Mouse (Mus musculus) lung, embryonic 16.5 days (tissue): ENCODE data around the gene Rab15. TPM values are rescaled to one million over a fixed set of nuclear protein-coding genes. Genes with fewer than 3 reads are reported as not detected.
A peak's percentile ranks its signal among the peaks of the same experiment; 100 is the strongest.
"Not testable (repeated sequence)": the region's sequence is repeated elsewhere in the genome, so short reads cannot be mapped to it uniquely, and the experiment has no call there.

Source experiments
- ATAC-seq: fragments of 200-750 bp; cut with Nextera tagmentation; 2 replicates; pipeline ENCODE4 v1.8.0; 2017; ENCODE audit warnings: low read depth, mild to moderate bottlenecking, moderate library complexity
- H3K27ac ChIP-seq: fragments of 300-500 bp; sonication (generic); 2 replicates; pipeline ENCODE4 v1.5.1; 2014; ENCODE audit warnings: mild to moderate bottlenecking, control low read depth, low read length
- H3K27me3 ChIP-seq: fragments of 300-500 bp; sonication (generic); 2 replicates; pipeline ENCODE4 v1.6.1; 2014; ENCODE audit warnings: low read depth, low read length, mixed read lengths; ENCODE audit not compliant: control insufficient read depth, insufficient read depth
- H3K36me3 ChIP-seq: fragments of 300-500 bp; sonication (generic); 2 replicates; pipeline ENCODE4 v1.6.1; 2014; ENCODE audit warnings: low read length; ENCODE audit not compliant: control insufficient read depth, insufficient read depth
- H3K4me1 ChIP-seq: fragments of 300-500 bp; sonication (generic); replicated peaks from 2 replicates; pipeline ENCODE4 v1.6.1; 2014; ENCODE audit warnings: low read length, mixed read lengths; ENCODE audit not compliant: control insufficient read depth, insufficient read depth
- H3K4me2 ChIP-seq: fragments of 300-500 bp; sonication (generic); 2 replicates; pipeline ENCODE4 v1.6.1; 2014; ENCODE audit warnings: low read depth, low read length, control low read depth
- H3K4me3 ChIP-seq: fragments of 300-500 bp; sonication (generic); 2 replicates; pipeline ENCODE4 v1.5.1; 2014; ENCODE audit warnings: mild to moderate bottlenecking, low read length, control low read depth
- H3K9ac ChIP-seq: fragments of 300-500 bp; sonication (generic); 2 replicates; pipeline ENCODE4 v1.6.1; 2014; ENCODE audit warnings: low read length, control low read depth
- H3K9me3 ChIP-seq: fragments of 300-500 bp; sonication (generic); 2 replicates; pipeline ENCODE4 v1.6.1; 2016; ENCODE audit warnings: low read length; ENCODE audit not compliant: control insufficient read depth
- WGBS: fragments of 180-500 bp; shearing (Covaris S2); extraction: QIAGEN DNeasy Blood & Tissue Kit; methylation state at CpG from one replicate; pipeline ENCODE4 v1.1.7; 2014; 5-methylcytosine and 5-hydroxymethylcytosine counted together
- polyA plus RNA-seq: library from polyadenylated mRNA; unstranded; fragments of >200 nt; fragmentation: Nextera tagmentation; extraction: Ambion mirVana; gene quantifications from 2 replicates; pipeline ENCODE4 v1.2.1, GENCODE M21; 2015

The Rab15 gene
- polyA plus RNA-seq, 1 experiment from 2014 or later, result 35.8 TPM

DNA sequence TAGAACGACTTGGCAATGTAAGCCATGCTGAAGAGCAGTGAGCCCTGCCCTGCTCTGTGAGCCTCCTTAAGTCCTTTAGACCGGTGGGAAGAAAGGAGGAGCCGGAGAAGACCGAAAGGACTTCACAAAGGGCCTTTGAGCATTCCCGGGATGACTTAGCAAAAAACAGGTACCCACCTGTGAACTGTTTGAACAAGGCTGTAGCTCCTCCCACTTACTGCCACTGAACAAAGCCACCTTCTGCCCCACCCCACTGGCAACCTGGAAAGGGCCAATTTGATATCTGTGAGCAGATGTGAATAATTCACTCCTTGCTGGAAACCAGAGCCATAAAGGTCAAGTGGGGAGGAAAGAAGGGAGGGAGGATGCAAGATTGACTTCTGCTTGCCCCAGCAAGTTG is 27.4 kb downstream of the Rab15 start, which contains the start of gene Gpx2:
Gpx2 (minus strand) TSS at position 205 of the 400 bp plus-strand sequence.
- Histone ChIP-seq H3K27ac (no peak within 1 kb of the TSS; the same call in 1 of the 2 replicates), H3K4me2 (peak within 1 kb of the TSS; percentile 23; the same call in 1 of the 2 replicates), H3K27me3 (no peaks in the 10 kb centered on the region), H3K9ac (no peak within 1 kb of the TSS), H3K36me3 (no peaks in the 10 kb centered on the region), H3K4me1 (peaks cover 8% of the 10 kb centered on the region), H3K9me3 (no peaks in the 10 kb centered on the region), H3K4me3 (no peak within 1 kb of the TSS)
- ATAC-seq, result 0 out of 2 replicates have a peak, but pooled peaks have one; percentile 46
- WGBS, result 54% methylated on average over 5 of the region's 5 CpGs

DNA sequence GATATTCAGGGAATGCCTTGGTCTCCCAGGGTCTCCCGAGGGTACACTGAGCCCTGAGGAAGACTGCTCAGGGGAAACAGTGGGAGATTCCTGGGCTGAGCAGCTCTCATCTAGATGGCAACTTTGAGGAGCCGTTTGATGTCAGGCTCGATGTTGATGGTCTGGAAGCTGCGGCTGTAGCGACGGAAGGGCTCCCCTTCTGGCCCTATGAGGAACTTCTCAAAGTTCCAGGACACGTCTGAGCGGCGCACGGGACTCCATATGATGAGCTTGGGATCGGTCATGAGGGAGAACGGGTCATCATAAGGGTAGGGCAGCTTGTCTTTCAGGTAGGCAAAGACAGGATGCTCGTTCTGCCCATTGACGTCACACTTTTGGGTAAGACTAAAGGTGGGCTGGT is 30.2 kb downstream of the Rab15 start:
- not testable (repeated sequence) for ATAC-seq

DNA sequence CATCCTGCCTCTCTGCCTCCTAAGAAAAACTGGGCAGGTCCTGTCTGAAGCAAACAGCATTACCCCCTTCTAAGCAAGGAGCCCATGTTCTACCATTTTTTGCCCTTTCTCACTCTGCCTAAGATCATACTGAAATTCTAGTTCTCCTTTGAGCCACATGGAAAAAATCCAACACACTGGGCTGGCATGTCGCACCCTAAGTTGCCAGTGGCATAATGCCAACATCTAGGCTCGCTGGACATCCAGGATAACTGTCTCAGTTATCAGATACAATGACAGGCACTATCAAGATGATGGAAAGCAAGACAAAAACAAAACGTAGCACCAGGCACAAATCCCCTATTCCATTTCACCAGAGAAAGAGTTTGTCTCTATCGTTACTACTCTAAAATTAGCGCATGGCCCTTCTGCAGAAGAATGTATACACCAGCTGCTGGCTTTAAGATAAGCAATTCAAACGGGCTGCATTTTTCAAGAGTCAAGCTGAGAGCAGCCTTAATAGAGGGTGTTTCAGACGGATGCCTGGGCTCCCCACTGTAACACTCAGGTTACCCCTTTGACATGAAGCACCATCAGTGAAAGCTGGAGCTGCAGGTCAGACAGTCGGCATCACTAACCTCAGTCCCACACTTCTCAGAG is 32.1 kb downstream of the Rab15 start:
- peak overlapping the region; percentile 4; the same call in 1 of the 2 replicates for H3K27ac ChIP-seq
- H3K4me3 ChIP-seq, result no peak overlapping the region
- peak; percentile 69 for ATAC-seq
- no peaks in the 10 kb centered on the region for H3K36me3 ChIP-seq
- H3K9ac ChIP-seq, result no peak overlapping the region
- no peaks in the 10 kb centered on the region for H3K9me3 ChIP-seq
- WGBS, result 4% methylated on average over 8 of the region's 8 CpGs
- H3K4me2 ChIP-seq, result no peak overlapping the region; the same call in 1 of the 2 replicates
- H3K4me1 ChIP-seq, result peaks cover 12% of the 10 kb centered on the region
- H3K27me3 ChIP-seq, result no peaks in the 10 kb centered on the region

More for the DNA sequence above, 30.2 kb downstream of the Rab15 start:
- not testable (repeated sequence) for H3K27me3 ChIP-seq, H3K27ac ChIP-seq, H3K4me3 ChIP-seq, H3K36me3 ChIP-seq, H3K4me2 ChIP-seq, H3K9ac ChIP-seq, H3K9me3 ChIP-seq
- WGBS, result 43% methylated on average over 14 of the region's 14 CpGs
- H3K4me1 ChIP-seq, result peaks cover 12% of the 10 kb centered on the region

DNA sequence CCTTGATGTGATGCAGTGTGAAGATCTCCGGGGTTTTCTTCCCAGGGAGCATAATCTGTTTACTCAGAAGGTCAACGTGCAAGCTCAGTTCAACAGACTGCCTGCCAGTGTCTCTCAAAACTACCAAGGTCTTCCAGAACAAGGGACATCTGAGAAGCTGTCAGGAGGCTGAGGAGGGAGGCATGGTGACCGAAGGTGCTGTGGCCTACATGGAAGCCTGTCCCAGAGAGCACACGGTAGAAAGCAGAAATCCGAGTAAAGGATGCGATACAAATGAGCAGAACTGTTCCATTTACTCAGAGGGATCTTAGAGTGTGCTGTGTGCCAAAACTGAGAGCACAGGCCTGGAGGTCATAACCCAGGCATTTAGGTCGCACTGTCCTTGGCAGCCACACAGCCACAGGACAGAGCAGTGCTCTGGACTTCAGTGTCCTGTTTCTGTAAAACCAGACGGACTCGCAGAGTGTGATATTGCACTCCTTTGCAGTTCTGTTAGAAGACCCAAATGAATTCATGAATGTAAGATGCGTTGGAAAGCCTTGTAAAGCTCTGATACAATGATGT is 38.6 kb downstream of the Rab15 start:
- Histone ChIP-seq H3K36me3 (no peaks in the 10 kb centered on the region), H3K27me3 (no peaks in the 10 kb centered on the region), H3K4me1 (no peaks in the 10 kb centered on the region), H3K4me2 (no peak overlapping the region), H3K4me3 (no peak overlapping the region), H3K9me3 (no peaks in the 10 kb centered on the region), H3K27ac (no peak overlapping the region), H3K9ac (no peak overlapping the region)
- WGBS, result 52% methylated on average over 10 of the region's 10 CpGs
- no peak for ATAC-seq

DNA sequence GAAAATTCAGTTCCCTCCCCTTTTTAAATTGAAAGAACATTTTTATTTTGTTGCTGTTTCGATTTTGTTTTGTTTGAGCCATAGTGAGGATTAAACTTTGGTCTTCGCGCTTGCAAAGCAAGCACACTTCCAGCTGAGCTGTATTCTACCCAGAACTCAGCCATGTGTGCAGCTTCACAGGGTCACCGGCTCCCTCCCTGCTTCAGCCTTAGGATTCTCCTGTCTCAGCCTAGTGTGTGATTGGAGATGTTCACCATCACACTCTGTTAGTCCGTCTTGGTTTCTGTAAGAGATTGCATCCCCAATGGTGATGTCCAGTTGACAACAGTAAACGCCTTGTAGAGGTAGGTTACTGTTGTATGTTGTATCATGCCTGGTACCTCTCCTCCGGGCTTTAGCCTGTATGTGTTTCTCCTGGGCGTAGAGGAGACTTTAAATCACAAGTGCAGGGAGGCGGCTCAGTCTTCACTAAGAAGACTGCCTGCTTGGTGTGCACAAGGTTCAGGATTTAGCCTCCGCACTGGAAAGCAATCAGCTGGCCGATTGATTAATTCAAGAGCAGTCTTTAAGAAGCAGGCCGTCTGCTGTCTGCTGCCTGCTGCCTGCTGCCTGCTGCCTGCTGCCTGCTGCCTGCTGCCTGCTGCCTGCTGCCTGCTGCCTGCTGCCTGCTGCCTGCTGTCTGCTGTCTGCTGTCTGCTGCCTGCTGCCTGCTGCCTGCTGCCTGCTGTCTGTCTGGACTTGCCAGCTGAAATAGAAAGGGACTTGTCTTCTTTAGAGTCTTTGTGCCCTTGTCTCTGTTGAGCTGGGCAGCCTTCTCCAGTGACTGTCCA is 41.9 kb downstream of the Rab15 start:
- no peaks in the 10 kb centered on the region for H3K27me3 ChIP-seq
- WGBS, result 75% methylated on average over 12 of the region's 12 CpGs
- no peak overlapping the region for H3K4me3 ChIP-seq
- no peaks in the 10 kb centered on the region for H3K4me1 ChIP-seq
- H3K9me3 ChIP-seq, result no peaks in the 10 kb centered on the region
- peaks cover 4% of the 10 kb centered on the region; the same call in 1 of the 2 replicates for H3K36me3 ChIP-seq
- H3K9ac ChIP-seq, result no peak overlapping the region
- no peak overlapping the region for H3K4me2 ChIP-seq
- H3K27ac ChIP-seq, result no peak overlapping the region
- ATAC-seq, result no peak

DNA sequence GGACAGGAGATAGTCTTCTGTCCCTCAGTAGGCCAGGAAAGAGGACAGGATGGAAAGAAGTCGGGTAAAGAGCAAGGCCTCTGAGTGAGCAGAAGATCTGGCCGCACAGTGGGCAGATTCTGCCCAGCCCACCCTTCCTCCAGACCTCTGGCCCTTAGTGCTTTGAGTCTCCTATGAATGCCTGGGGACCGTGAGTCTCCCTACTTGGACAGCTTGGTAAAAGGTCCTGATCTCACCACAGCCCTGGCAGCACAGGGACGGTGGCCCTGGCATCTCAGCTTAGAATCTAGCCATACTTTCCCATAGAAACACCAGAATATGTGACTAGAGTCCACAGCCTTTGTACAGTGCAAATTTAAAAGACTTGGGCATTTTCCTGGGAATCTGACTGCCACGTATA is 42.8 kb downstream of the Rab15 start:
- Histone ChIP-seq H3K4me1 (no peaks in the 10 kb centered on the region), H3K27ac (no peak overlapping the region)
- 85% methylated on average over 5 of the region's 5 CpGs for WGBS

DNA sequence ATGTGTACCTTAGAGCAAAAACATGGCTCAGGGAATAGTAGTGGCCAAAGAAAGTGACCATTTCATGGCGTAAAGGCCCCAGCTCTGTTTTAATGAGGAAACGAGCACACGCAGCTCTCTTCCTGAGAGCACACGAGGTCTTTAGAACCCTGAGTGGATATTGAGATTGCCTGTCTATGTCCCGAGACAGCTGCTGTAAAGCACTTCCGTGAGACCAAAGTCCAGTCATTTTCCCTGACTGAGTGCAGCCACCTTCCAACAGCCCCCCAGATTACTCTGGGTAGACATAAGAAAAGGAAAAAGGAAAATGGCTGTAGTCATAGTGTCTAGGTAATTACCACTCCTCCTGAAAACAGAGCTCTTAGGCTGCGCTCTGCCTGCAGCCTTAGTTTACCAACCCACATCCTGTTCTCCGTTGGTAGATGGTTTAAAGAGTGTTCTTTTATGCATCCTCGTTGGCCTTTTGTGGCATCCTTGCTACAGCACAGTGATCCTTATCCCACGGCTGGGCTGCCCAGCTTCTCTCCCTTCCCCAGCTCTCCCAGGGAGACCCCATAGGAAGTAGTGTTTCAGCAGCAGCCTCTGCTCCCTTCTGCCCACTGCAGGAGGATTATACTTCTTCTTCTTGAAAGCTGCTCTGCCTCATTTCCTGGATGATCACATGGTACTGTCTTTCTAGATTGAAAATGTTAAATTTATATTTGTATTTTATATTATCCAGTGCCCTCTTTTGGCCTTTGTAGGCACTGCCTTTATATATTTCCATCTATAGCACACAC is 44.2 kb downstream of the Rab15 start:
- WGBS, result 78% methylated on average over 10 of the region's 10 CpGs
- Histone ChIP-seq H3K4me1 (no peaks in the 10 kb centered on the region), H3K4me2 (no peak overlapping the region), H3K27ac (no peak overlapping the region), H3K9me3 (no peaks in the 10 kb centered on the region), H3K4me3 (no peak overlapping the region), H3K36me3 (peaks cover 4% of the 10 kb centered on the region; the same call in 1 of the 2 replicates), H3K9ac (no peak overlapping the region), H3K27me3 (no peaks in the 10 kb centered on the region)
- no peak for ATAC-seq

More for the DNA sequence above, 42.8 kb downstream of the Rab15 start:
- H3K36me3 ChIP-seq, result peaks cover 4% of the 10 kb centered on the region; the same call in 1 of the 2 replicates
- no peak overlapping the region for H3K9ac ChIP-seq
- no peak for ATAC-seq
- H3K27me3 ChIP-seq, result no peaks in the 10 kb centered on the region
- no peak overlapping the region for H3K4me2 ChIP-seq
- no peaks in the 10 kb centered on the region for H3K9me3 ChIP-seq
- no peak overlapping the region for H3K4me3 ChIP-seq

DNA sequence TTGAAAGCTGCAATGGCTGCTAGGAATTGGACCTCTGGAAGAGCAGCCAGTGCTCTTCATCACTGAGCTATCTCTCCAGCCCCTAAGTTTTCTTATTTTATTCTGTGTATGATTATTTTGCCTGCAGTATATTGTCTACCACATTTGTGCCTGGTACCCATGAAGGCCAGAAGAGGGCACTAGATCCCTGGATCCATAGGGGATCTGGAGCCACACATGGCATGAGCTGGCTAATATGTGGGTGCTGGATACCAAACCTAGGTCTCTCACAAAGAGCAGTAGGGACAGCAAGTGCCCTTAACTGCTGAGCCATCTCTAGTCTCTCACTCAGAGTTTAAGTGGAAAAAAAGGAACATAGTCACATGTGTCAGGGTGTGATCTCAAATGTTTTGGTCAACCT is 44.9 kb downstream of the Rab15 start:
- no peaks in the 10 kb centered on the region for H3K4me1 ChIP-seq
- ATAC-seq, result no peak

More for the DNA sequence above, 44.9 kb downstream of the Rab15 start:
- Histone ChIP-seq H3K36me3 (peaks cover 4% of the 10 kb centered on the region; the same call in 1 of the 2 replicates), H3K9ac (no peak overlapping the region), H3K27ac (no peak overlapping the region), H3K4me3 (no peak overlapping the region), H3K9me3 (no peaks in the 10 kb centered on the region), H3K4me2 (no peak overlapping the region), H3K27me3 (no peaks in the 10 kb centered on the region)
